Mouse (Mus musculus): ENCODE results near the gene Gpbp1. TPM values are rescaled to one million over a fixed set of nuclear protein-coding genes. Genes with fewer than 3 reads are reported as not detected.

The Gpbp1 gene
- polyA plus RNA-seq, 1 experiment: 20.3 TPM

DNA sequence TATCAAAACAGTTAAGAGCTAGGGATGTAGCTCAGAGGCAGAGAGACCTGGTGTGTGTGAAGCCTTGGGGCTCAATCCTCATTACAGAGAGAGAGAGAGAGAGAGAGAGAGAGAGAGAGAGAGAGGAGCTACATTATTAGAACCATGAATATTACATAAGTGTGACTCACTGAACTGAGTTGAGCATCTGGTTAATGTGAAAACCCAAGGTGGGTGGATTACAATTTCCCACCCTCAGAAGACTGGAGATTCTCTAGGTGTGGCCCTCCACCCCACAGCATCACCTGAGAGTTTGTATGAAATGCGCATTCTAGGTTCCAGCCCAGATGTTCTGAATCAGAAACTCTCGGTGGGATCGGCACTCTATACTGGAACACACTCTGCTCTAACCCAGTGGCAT is 84.0 kb downstream of the Gpbp1 start:
- H3K36me3 ChIP-seq (ENCODE audit: control insufficient read depth, insufficient read depth): no peaks in the 10 kb centered on the region
- H3K4me2 ChIP-seq (ENCODE audit: low read depth): no peak overlapping the region
- H3K4me3 ChIP-seq: no peak overlapping the region
- no peaks in the 10 kb centered on the region for H3K79me2 ChIP-seq (ENCODE audit: control insufficient read depth, insufficient read depth)
- H3ac ChIP-seq (ENCODE audit: control insufficient read depth, insufficient read length): no peak overlapping the region
- TF ChIP-seq MYOD1 (IDR thresholded peaks at IDR 0.05; ENCODE audit: control insufficient read depth in 1 of 3, insufficient read length in 2 of 3, low read depth in 2 of 3) (no peak), MAX (IDR thresholded peaks at IDR 0.05; ENCODE audit: low read depth) (no peak), E2F4 (IDR thresholded peaks at IDR 0.05; ENCODE audit: insufficient read depth) (no peak), POLR2AphosphoS2 (IDR thresholded peaks at IDR 0.05; ENCODE audit: insufficient read length, low read depth) (no peak), USF1 (IDR thresholded peaks at IDR 0.05; ENCODE audit: low read depth) (no peak), TCF12 (IDR thresholded peaks at IDR 0.05; ENCODE audit: insufficient read depth, poor library complexity, severe bottlenecking) (no peak), SRF (IDR thresholded peaks at IDR 0.05; ENCODE audit: control insufficient read depth, insufficient read length, low read depth) (no peak), REST (IDR thresholded peaks at IDR 0.05; ENCODE audit: insufficient read depth, insufficient read length) (no peak), POLR2A (IDR thresholded peaks at IDR 0.05; ENCODE audit: insufficient read length, low read depth) (no peak), MYOG (IDR thresholded peaks at IDR 0.05; ENCODE audit: control insufficient read depth in 1 of 3, insufficient read depth in 1 of 3, insufficient read length in 2 of 3, low read depth in 2 of 3) (no peak)
- no peaks in the 10 kb centered on the region for H3K27me3 ChIP-seq (ENCODE audit: control insufficient read depth, insufficient read depth, insufficient read length)

DNA sequence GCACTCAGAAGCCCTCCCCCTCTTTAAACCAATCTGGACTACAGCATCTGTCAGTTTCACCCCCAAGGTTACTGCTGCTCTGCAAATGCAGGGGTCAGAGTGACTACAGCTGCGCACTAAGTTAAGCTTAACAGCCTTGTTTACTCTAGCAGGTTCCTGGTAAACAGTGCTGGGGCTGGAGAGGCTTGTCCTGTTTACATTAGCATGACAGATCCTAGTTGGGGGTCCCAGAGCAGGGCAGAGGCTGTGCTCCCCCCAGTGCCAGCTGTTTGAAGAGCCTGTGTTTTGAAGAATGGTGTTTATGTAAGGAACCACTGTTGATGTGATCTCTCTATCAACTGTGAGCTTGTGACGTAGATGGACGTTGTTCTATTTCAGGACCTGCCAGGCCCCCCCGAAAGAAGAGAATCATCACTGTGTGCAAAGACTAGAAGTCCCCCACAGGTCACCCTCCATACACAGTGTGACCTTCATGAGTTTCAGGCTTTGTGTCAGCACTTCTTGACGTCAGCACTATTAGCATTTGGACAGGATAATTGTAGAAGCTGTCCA is 92.2 kb downstream of the Gpbp1 start:
- Histone ChIP-seq H3ac (ENCODE audit: control insufficient read depth, insufficient read length) (no peak overlapping the region), H3K36me3 (ENCODE audit: control insufficient read depth, insufficient read depth) (no peaks in the 10 kb centered on the region), H3K4me3 (no peak overlapping the region), H3K4me2 (ENCODE audit: low read depth) (no peak overlapping the region), H3K79me2 (ENCODE audit: control insufficient read depth, insufficient read depth) (no peaks in the 10 kb centered on the region), H3K27me3 (ENCODE audit: control insufficient read depth, insufficient read depth, insufficient read length) (peaks cover 7% of the 10 kb centered on the region)
- TF ChIP-seq REST (IDR thresholded peaks at IDR 0.05; ENCODE audit: insufficient read depth, insufficient read length) (no peak), POLR2AphosphoS2 (IDR thresholded peaks at IDR 0.05; ENCODE audit: insufficient read length, low read depth) (no peak), TCF12 (IDR thresholded peaks at IDR 0.05; ENCODE audit: insufficient read depth, poor library complexity, severe bottlenecking) (no peak)

DNA sequence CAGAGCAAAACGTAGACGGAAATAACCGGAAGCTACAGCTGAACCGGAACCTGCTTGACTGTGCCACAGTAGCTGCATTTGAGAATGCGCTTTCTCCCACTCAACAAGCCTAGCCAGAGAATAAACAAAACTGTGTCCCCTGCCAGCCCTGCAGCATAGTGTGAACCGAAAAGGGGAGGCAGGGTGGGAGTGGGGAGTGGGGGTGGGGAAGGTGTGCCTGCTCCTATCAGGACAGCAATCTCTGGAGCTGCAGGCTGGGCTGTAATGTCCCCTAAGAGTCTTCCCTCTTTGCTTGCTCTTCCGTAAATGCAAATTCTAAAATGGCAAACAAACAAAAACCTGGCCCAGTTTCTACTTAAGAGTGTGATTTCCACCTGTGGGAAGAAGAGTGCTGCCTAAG is 92.8 kb downstream of the Gpbp1 start:
- Histone ChIP-seq H3K27me3 (ENCODE audit: control insufficient read depth, insufficient read depth, insufficient read length) (peaks cover 8% of the 10 kb centered on the region), H3ac (ENCODE audit: control insufficient read depth, insufficient read length) (no peak overlapping the region), H3K36me3 (ENCODE audit: control insufficient read depth, insufficient read depth) (no peaks in the 10 kb centered on the region), H3K4me3 (no peak overlapping the region), H3K79me2 (ENCODE audit: control insufficient read depth, insufficient read depth) (no peaks in the 10 kb centered on the region), H3K4me2 (ENCODE audit: low read depth) (no peak overlapping the region)
- no peak for TF ChIP-seq TCF12 (IDR thresholded peaks at IDR 0.05; ENCODE audit: insufficient read depth, poor library complexity, severe bottlenecking)
- no peak for TF ChIP-seq POLR2A (IDR thresholded peaks at IDR 0.05; ENCODE audit: insufficient read length, low read depth)
- TF ChIP-seq POLR2AphosphoS2 (IDR thresholded peaks at IDR 0.05; ENCODE audit: insufficient read length, low read depth): no peak
- no peak for TF ChIP-seq TCF3 (IDR thresholded peaks at IDR 0.05; ENCODE audit: insufficient read length, low read depth)
- TF ChIP-seq MYOG (IDR thresholded peaks at IDR 0.05; ENCODE audit: control insufficient read depth in 1 of 3, insufficient read depth in 1 of 3, insufficient read length in 2 of 3, low read depth in 2 of 3): no peak
- no peak for TF ChIP-seq E2F4 (IDR thresholded peaks at IDR 0.05; ENCODE audit: insufficient read depth)
- no peak for TF ChIP-seq MYOD1 (IDR thresholded peaks at IDR 0.05; ENCODE audit: control insufficient read depth in 1 of 3, insufficient read length in 2 of 3, low read depth in 2 of 3)
- no peak for TF ChIP-seq REST (IDR thresholded peaks at IDR 0.05; ENCODE audit: insufficient read depth, insufficient read length)
- no peak for TF ChIP-seq SRF (IDR thresholded peaks at IDR 0.05; ENCODE audit: control insufficient read depth, insufficient read length, low read depth)
- TF ChIP-seq CEBPB (IDR thresholded peaks at IDR 0.05; ENCODE audit: insufficient read depth, poor library complexity, severe bottlenecking): no peak
- no peak for TF ChIP-seq USF1 (IDR thresholded peaks at IDR 0.05; ENCODE audit: low read depth)
- no peak for TF ChIP-seq MAX (IDR thresholded peaks at IDR 0.05; ENCODE audit: low read depth)

DNA sequence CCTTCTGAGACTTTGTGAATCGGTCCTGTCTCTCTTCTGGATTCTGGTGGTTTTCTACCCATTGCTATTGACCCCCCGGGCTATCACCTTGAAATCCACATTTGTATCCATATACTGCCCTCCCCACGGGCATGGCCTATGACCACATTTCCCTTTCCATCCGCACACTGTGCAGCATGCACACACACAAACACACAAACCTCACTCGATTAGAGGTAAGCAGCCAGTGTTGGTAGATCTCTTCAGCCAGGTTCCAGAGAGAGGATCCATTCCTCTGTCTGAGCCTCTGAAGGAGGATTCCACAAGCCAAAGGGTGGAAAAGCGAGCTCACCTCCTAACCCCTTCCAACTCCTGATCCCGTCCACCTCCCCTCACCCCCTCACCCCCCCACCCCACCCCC is 94.4 kb downstream of the Gpbp1 start:
- TF ChIP-seq MAX (IDR thresholded peaks at IDR 0.05; ENCODE audit: low read depth) (no peak), CEBPB (IDR thresholded peaks at IDR 0.05; ENCODE audit: insufficient read depth, poor library complexity, severe bottlenecking) (no peak), REST (IDR thresholded peaks at IDR 0.05; ENCODE audit: insufficient read depth, insufficient read length) (no peak), MYOD1 (IDR thresholded peaks at IDR 0.05; ENCODE audit: control insufficient read depth in 1 of 3, insufficient read length in 2 of 3, low read depth in 2 of 3) (no peak), SRF (IDR thresholded peaks at IDR 0.05; ENCODE audit: control insufficient read depth, insufficient read length, low read depth) (no peak), POLR2AphosphoS2 (IDR thresholded peaks at IDR 0.05; ENCODE audit: insufficient read length, low read depth) (no peak), MYOG (IDR thresholded peaks at IDR 0.05; ENCODE audit: control insufficient read depth in 1 of 3, insufficient read depth in 1 of 3, insufficient read length in 2 of 3, low read depth in 2 of 3) (no peak), POLR2A (IDR thresholded peaks at IDR 0.05; ENCODE audit: insufficient read length, low read depth) (no peak), TCF3 (IDR thresholded peaks at IDR 0.05; ENCODE audit: insufficient read length, low read depth) (no peak), TCF12 (IDR thresholded peaks at IDR 0.05; ENCODE audit: insufficient read depth, poor library complexity, severe bottlenecking) (no peak), USF1 (IDR thresholded peaks at IDR 0.05; ENCODE audit: low read depth) (no peak), E2F4 (IDR thresholded peaks at IDR 0.05; ENCODE audit: insufficient read depth) (no peak)
- H3K27me3 ChIP-seq (ENCODE audit: control insufficient read depth, insufficient read depth, insufficient read length): peaks cover 15% of the 10 kb centered on the region
- no peak overlapping the region for H3ac ChIP-seq (ENCODE audit: control insufficient read depth, insufficient read length)
- H3K4me3 ChIP-seq: no peak overlapping the region
- H3K36me3 ChIP-seq (ENCODE audit: control insufficient read depth, insufficient read depth): no peaks in the 10 kb centered on the region
- no peak overlapping the region for H3K4me2 ChIP-seq (ENCODE audit: low read depth)
- H3K79me2 ChIP-seq (ENCODE audit: control insufficient read depth, insufficient read depth): no peaks in the 10 kb centered on the region

DNA sequence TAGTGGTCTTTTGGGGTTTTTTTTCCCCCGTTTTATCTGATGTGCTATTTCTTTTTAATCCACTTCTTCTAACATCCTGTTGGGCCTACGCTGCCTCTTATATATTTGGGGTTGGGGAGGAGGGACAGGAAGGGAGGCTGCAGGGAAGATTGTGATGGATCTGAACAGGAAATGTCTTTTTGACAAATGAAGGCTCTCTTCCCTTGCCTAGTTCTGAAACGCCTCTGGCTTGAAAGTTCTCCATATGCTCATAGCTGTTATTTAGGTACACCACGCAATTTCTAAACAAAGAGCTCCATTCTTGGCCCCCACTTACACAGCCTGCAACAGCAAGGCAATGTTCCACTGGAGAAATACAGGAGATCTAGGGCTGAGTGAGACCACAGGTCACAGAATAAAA is 95.0 kb downstream of the Gpbp1 start:
- Histone ChIP-seq H3ac (ENCODE audit: control insufficient read depth, insufficient read length) (no peak overlapping the region), H3K4me2 (ENCODE audit: low read depth) (no peak overlapping the region), H3K27me3 (ENCODE audit: control insufficient read depth, insufficient read depth, insufficient read length) (peaks cover 15% of the 10 kb centered on the region), H3K4me3 (no peak overlapping the region), H3K79me2 (ENCODE audit: control insufficient read depth, insufficient read depth) (no peaks in the 10 kb centered on the region), H3K36me3 (ENCODE audit: control insufficient read depth, insufficient read depth) (no peaks in the 10 kb centered on the region)
- TF ChIP-seq TCF12 (IDR thresholded peaks at IDR 0.05; ENCODE audit: insufficient read depth, poor library complexity, severe bottlenecking): no peak
- no peak for TF ChIP-seq SRF (IDR thresholded peaks at IDR 0.05; ENCODE audit: control insufficient read depth, insufficient read length, low read depth)
- no peak for TF ChIP-seq POLR2AphosphoS2 (IDR thresholded peaks at IDR 0.05; ENCODE audit: insufficient read length, low read depth)
- TF ChIP-seq REST (IDR thresholded peaks at IDR 0.05; ENCODE audit: insufficient read depth, insufficient read length): no peak
- TF ChIP-seq E2F4 (IDR thresholded peaks at IDR 0.05; ENCODE audit: insufficient read depth): no peak
- TF ChIP-seq MYOG (IDR thresholded peaks at IDR 0.05; ENCODE audit: control insufficient read depth in 1 of 3, insufficient read depth in 1 of 3, insufficient read length in 2 of 3, low read depth in 2 of 3): no peak
- no peak for TF ChIP-seq CEBPB (IDR thresholded peaks at IDR 0.05; ENCODE audit: insufficient read depth, poor library complexity, severe bottlenecking)
- no peak for TF ChIP-seq USF1 (IDR thresholded peaks at IDR 0.05; ENCODE audit: low read depth)

Measured in myocyte (in vitro differentiated cells).